Mouse (Mus musculus): ENCODE data around the gene Bbx. TPM values are rescaled to one million over a fixed set of nuclear protein-coding genes. Genes with fewer than 3 reads are reported as not detected.
A peak's percentile ranks its signal among the peaks of the same experiment; 100 is the strongest.

The Bbx gene
- total and polyA plus RNA-seq, 3 experiments, result 20.6 to 26.2 (median 21.6) TPM

DNA sequence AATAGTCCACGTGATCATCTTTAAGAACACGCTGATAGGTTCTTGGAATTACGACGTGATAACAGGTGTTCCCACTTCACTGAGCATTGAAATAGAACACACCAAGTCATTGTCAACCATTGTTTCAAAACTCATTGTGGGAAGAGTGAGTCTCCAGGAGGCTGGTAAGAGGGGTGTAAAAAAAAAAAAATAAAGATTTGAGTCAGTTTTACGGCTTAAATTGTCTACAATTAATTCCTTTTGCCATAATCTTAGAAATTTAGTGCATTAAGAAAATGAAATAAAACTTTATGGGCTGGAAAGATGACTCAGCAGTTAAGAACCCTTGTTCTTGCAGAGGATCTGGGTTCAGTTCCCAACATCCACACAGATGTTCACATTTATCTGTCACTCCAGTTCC is 261.4 kb downstream of the Bbx start:
- no peak overlapping the region for H3K4me2 ChIP-seq (ENCODE audit: insufficient read depth, low read depth, poor library complexity, severe bottlenecking)
- no peak overlapping the region for H3K9ac ChIP-seq (ENCODE audit: insufficient read depth, low read depth)
- no peak for TF ChIP-seq MYC (IDR thresholded peaks at IDR 0.05; ENCODE audit: low read depth, low read length)
- no peak for TF ChIP-seq KAT2A (IDR thresholded peaks at IDR 0.05; ENCODE audit: insufficient replicate concordance, low read length)
- no peak for TF ChIP-seq SMC3 (IDR thresholded peaks at IDR 0.05; ENCODE audit: low read depth, low read length)
- TF ChIP-seq ELF1 (IDR thresholded peaks at IDR 0.05; ENCODE audit: low read depth, low read length), result no peak
- TF ChIP-seq MAFK (IDR thresholded peaks at IDR 0.05; ENCODE audit: insufficient replicate concordance, low read length), result no peak
- TF ChIP-seq POLR2AphosphoS2 (IDR thresholded peaks at IDR 0.05; ENCODE audit: low read depth, low read length), result no peak
- no peak for TF ChIP-seq CHD2 (IDR thresholded peaks at IDR 0.05; ENCODE audit: low read length)
- TF ChIP-seq UBTF (IDR thresholded peaks at IDR 0.05; ENCODE audit: low read depth, low read length), result no peak
- no peak for TF ChIP-seq TBP (conservative IDR thresholded peaks at IDR 0.05; ENCODE audit: low read depth, low read length)
- TF ChIP-seq ETS1 (conservative IDR thresholded peaks at IDR 0.05; ENCODE audit: low read depth, low read length), result no peak
- TF ChIP-seq USF2 (conservative IDR thresholded peaks at IDR 0.05; ENCODE audit: low read depth, low read length), result no peak
- TF ChIP-seq JUN (IDR thresholded peaks at IDR 0.05; ENCODE audit: insufficient read depth, low read depth, low read length), result no peak
- TF ChIP-seq NRF1 (IDR thresholded peaks at IDR 0.05; ENCODE audit: low read depth, low read length), result no peak
- no peak for DNase-seq (ENCODE audit: extremely low read depth)
- peaks cover 4 to 11% of the 10 kb centered on the region in 2 experiments; a peak in 2 of 4 replicates for H3K4me1 ChIP-seq (ENCODE audit: control insufficient read depth in 1 of 2, insufficient read depth in 2 of 2)
- no peaks in the 10 kb centered on the region for H3K9me3 ChIP-seq (replicated peaks; ENCODE audit: low read length)
- dilution Hi-C loops (cut with MboI; ENCODE audit: extremely low pct_ligation_motif_present, extremely low pct_unique_long_range_greater_than_20kb, low sequenced_read_pairs) (no loop called here), in situ Hi-C loops (cut with MboI; ENCODE audit: low pct_ligation_motif_present, low pct_unique_long_range_greater_than_20kb, low sequenced_read_pairs) (no loop called here)
- no peak overlapping the region for H3K4me3 ChIP-seq (replicated peaks in 1 of 3; ENCODE audit: low read depth in 2 of 3, low read length in 2 of 3, poor library complexity in 1 of 3)
- no peaks in the 10 kb centered on the region for H3K36me3 ChIP-seq (replicated peaks in 1 of 2; ENCODE audit: control insufficient read depth in 1 of 2, insufficient read depth in 1 of 2, low read length in 1 of 2)
- H3K79me2 ChIP-seq (replicated peaks; ENCODE audit: control insufficient read depth, extremely low read depth, insufficient read depth, poor library complexity, severe bottlenecking), result no peaks in the 10 kb centered on the region
- no peaks in the 10 kb centered on the region for H3K27me3 ChIP-seq (replicated peaks)
- no peak overlapping the region for H3K27ac ChIP-seq (ENCODE audit: insufficient read depth, low read depth)

DNA sequence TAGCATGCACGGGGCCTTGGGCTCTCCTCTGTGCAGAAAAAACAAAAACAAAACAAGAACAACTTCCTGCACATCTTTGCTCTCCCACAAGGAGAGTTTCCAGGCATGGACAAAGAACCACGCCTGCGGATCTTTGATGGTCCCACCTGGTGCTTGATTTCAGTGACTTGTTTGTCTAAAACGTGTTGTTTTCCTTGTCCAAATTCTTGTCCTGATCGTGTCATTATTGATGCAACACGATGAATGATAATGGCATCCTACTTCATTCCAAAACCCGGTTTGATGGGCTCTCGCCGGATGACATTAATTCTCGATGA is 264.2 kb downstream of the Bbx start:
- peak overlapping the region; percentile 80; the same call in 1 of the 2 replicates for H3K4me2 ChIP-seq (ENCODE audit: insufficient read depth, low read depth, poor library complexity, severe bottlenecking)
- no peak overlapping the region for H3K27ac ChIP-seq (ENCODE audit: insufficient read depth, low read depth)
- no peaks in the 10 kb centered on the region for H3K9me3 ChIP-seq (replicated peaks; ENCODE audit: low read length)
- H3K4me3 ChIP-seq (replicated peaks in 1 of 3; ENCODE audit: low read depth in 2 of 3, low read length in 2 of 3, poor library complexity in 1 of 3), result no peak overlapping the region
- TF ChIP-seq CHD1 (IDR thresholded peaks at IDR 0.05; ENCODE audit: low read depth, low read length) (0 out of 2 replicates have a peak, but pooled peaks have one; percentile 55), MEF2A (IDR thresholded peaks at IDR 0.05; ENCODE audit: borderline replicate concordance, low read depth, low read length) (no peak)
- H3K27me3 ChIP-seq (replicated peaks), result no peaks in the 10 kb centered on the region
- peaks cover 6 to 9% of the 10 kb centered on the region in 2 experiments; a peak in 3 of 4 replicates for H3K4me1 ChIP-seq (ENCODE audit: control insufficient read depth in 1 of 2, insufficient read depth in 2 of 2)
- no peaks in the 10 kb centered on the region for H3K79me2 ChIP-seq (replicated peaks; ENCODE audit: control insufficient read depth, extremely low read depth, insufficient read depth, poor library complexity, severe bottlenecking)
- H3K36me3 ChIP-seq (replicated peaks in 1 of 2; ENCODE audit: control insufficient read depth in 1 of 2, insufficient read depth in 1 of 2, low read length in 1 of 2), result no peaks in the 10 kb centered on the region
- DNase-seq (ENCODE audit: extremely low read depth), result no peak
- in situ Hi-C loops (cut with MboI; ENCODE audit: low pct_ligation_motif_present, low pct_unique_long_range_greater_than_20kb, low sequenced_read_pairs), result no loop called here
- dilution Hi-C loops (cut with MboI; ENCODE audit: extremely low pct_ligation_motif_present, extremely low pct_unique_long_range_greater_than_20kb, low sequenced_read_pairs), result no loop called here
- no peak overlapping the region for H3K9ac ChIP-seq (ENCODE audit: insufficient read depth, low read depth)
